Mouse (Mus musculus) CH12.LX (cell line): ENCODE results near the gene Dpp3.

Experiments
- CHD2 ChIP-seq: IDR thresholded peaks from 2 replicates; pipeline ENCODE4 v1.6.1; 2011; ENCODE audit warnings: low read length, improper control_type of control experiment
- CTCF ChIP-seq, 2 experiments: IDR thresholded peaks in 1 of 2; conservative IDR thresholded peaks in 1 of 2; 2 replicates each; pipeline ENCODE4 v1.5.1; 2011 to 2012; ENCODE audit warnings: low read depth in 2 of 2, low read length in 2 of 2, improper control_type of control experiment in 1 of 2, inconsistent platforms in 1 of 2, mild to moderate bottlenecking in 1 of 2, moderate library complexity in 1 of 2
- HCFC1 ChIP-seq: IDR thresholded peaks from 2 replicates; pipeline ENCODE4 v1.6.1; 2012; ENCODE audit warnings: low read depth, mild to moderate bottlenecking, inconsistent platforms, low read length, improper control_type of control experiment
- MAZ ChIP-seq: IDR thresholded peaks from 2 replicates; pipeline ENCODE4 v1.6.1; 2012; ENCODE audit warnings: low read depth, mild to moderate bottlenecking, inconsistent platforms, low read length, improper control_type of control experiment, moderate library complexity
- MXI1 ChIP-seq: IDR thresholded peaks from 2 replicates; pipeline ENCODE4 v1.6.1; 2011; ENCODE audit warnings: mild to moderate bottlenecking, low read depth, low read length, improper control_type of control experiment
- NRF1 ChIP-seq: IDR thresholded peaks from 2 replicates; pipeline ENCODE4 v1.6.1; 2014; ENCODE audit warnings: low read depth, mild to moderate bottlenecking, inconsistent platforms, low read length, improper control_type of control experiment, moderate library complexity
- POLR2A ChIP-seq: IDR thresholded peaks from 2 replicates; pipeline ENCODE4 v1.6.1; 2011; ENCODE audit warnings: low read depth, mild to moderate bottlenecking, improper control_type of control experiment, low read length
- POLR2AphosphoS2 ChIP-seq: IDR thresholded peaks from 2 replicates; pipeline ENCODE4 v1.6.1; 2011; ENCODE audit warnings: low read depth, low read length, improper control_type of control experiment
- RCOR1 ChIP-seq: conservative IDR thresholded peaks from 2 replicates; pipeline ENCODE4 v1.6.1; 2012; ENCODE audit warnings: low read depth, mild to moderate bottlenecking, inconsistent platforms, low read length, improper control_type of control experiment
- TBP ChIP-seq: conservative IDR thresholded peaks from 2 replicates; pipeline ENCODE4 v1.6.1; 2011; ENCODE audit warnings: low read depth, low read length, improper control_type of control experiment
- TCF12 ChIP-seq: IDR thresholded peaks from 2 replicates; pipeline ENCODE4 v1.6.1; 2014; ENCODE audit warnings: low read depth, mild to moderate bottlenecking, inconsistent platforms, low read length, improper control_type of control experiment
- UBTF ChIP-seq: IDR thresholded peaks from 2 replicates; pipeline ENCODE4 v1.6.1; 2012; ENCODE audit warnings: low read depth, mild to moderate bottlenecking, inconsistent platforms, low read length, improper control_type of control experiment, moderate library complexity
- ZC3H11A ChIP-seq: IDR thresholded peaks from 2 replicates; pipeline ENCODE4 v1.6.1; 2012; ENCODE audit warnings: low read depth, mild to moderate bottlenecking, inconsistent platforms, low read length, improper control_type of control experiment

- TF ChIP-seq TCF12 (no peak), NRF1 (no peak), POLR2AphosphoS2 (no peak), RCOR1 (no peak), MXI1 (no peak), TBP (no peak), UBTF (no peak), HCFC1 (no peak), CTCF (conservative IDR thresholded peaks at IDR 0.05 in 1 of 2, IDR thresholded peaks at IDR 0.05 in 1 of 2; ENCODE audit: low read depth in 2 of 2, low read length in 2 of 2) (peak; percentile 37 to 65; a peak in 3 of 4 replicates), POLR2A (no peak), MAZ (no peak), ZC3H11A (no peak), CHD2 (no peak)
Measured at GRCm38 (mm10) chr19:4908107-4908506, 20.0 kb downstream of the Dpp3 start.
